Mouse (Mus musculus): ENCODE results near the gene Cd101.

DNA sequence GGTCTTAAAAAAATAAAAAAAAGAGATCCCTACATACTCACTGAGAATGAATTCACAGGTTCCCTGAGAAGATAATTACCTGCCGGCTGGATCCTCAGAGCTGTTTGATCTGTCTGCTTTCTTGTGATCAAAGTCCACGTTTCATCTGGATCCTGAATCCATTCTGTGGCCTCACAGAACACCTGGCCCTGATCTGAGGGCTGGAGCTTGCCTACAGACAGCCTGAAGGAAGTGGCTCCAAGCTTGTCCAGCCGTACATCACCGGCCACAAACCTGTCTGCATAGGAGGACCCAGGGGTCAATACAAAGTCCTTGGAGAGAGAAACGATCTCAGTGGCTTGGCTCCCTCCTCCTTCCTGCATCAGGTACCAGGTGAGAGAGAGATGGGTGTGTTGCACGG lies 10.9 kb downstream of the Cd101 start:
- TF ChIP-seq CTCF (IDR thresholded peaks at IDR 0.05; ENCODE audit: borderline replicate concordance, extremely low read depth, insufficient read depth, insufficient read length) (no peak), POLR2A (IDR thresholded peaks at IDR 0.05; ENCODE audit: borderline replicate concordance, extremely low read depth, insufficient read depth, insufficient read length, poor library complexity, severe bottlenecking) (no peak)
